Mouse (Mus musculus) layer of hippocampus, adult 9-10 months (tissue): ENCODE measurements around the gene Gm39566.

ENCODE experiments used
- DNase-seq: peaks from one replicate; pipeline ENCODE4 v3.0.0; 2022; ENCODE audit warnings: low spot score

Gm39566 gene

GRCm38 (mm10) chr11:69834001-69834549 is 19.0 kb upstream of the Gm39566 start:
- DNase-seq: no peak

GRCm38 (mm10) chr11:69833554-69833953 is 18.5 kb upstream of the Gm39566 start:
- DNase-seq: no peak

DNA sequence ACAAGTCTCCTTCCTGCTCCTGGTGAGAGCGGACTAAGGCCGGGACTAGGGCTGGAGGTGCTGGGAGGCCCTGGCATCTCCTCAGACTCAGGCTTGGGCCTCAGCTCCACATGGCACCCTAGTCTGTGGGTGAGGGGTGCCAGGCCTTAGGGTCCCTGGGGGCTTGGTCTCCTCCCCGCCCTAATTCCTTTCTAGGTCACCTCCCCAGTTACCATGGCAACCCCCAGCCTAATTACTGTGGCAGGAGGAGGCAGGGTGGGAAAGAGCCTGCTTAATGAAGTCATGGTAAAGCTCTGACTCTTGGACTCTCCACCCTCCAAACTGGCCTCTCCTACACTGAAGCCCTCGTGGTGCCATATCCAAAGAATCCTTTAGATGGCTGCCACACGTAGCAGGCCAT is 13.7 kb upstream of the Gm39566 start:
- no peak for DNase-seq

DNA sequence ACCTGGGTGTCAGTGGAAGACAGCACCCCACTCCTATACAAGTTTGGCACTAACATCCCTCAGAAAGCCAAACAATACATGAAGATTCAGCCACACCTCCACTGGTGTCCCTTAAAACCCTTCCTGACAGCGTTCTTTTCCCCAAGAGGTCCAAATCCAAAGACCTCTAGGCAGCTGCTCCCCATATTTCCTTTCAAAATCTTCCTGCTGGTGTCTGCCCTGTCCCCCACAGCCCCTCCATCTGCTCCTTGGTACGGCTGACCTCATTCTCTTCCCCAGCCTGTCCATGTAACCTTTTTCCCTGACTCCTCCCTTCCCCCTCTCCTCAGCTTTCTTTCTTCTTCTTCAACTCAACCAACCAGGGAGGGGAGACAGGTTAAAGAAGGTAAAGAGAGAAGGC is 8.4 kb upstream of the Gm39566 start:
- DNase-seq: no peak

DNA sequence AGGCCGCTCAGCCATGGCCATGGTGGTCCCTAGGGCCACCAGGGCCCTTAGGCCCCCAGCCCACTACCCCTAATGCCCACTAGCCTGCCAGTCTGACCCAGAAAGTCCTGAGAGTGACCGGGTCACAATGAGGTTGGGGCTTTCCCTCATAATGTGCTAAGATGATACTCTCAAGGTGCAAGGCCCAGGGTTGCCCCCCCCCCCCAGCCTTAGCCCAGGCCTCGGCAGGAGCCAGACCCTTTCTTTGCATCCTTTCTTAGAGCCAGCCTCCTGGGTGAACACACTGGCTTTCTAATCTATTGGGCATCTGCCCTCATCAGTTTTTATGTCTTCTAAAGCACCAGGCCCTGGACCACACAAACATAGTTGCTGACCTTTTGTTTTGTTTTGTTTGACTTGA is 7.0 kb upstream of the Gm39566 start, which contains the start of gene Spem1:
Gene Spem1, minus strand, starts transcription at position 101 of the 400 bp plus-strand sequence.
- no peak for DNase-seq

GRCm38 (mm10) chr11:69818871-69819270 is 3.8 kb upstream of the Gm39566 start:
- no peak for DNase-seq

DNA sequence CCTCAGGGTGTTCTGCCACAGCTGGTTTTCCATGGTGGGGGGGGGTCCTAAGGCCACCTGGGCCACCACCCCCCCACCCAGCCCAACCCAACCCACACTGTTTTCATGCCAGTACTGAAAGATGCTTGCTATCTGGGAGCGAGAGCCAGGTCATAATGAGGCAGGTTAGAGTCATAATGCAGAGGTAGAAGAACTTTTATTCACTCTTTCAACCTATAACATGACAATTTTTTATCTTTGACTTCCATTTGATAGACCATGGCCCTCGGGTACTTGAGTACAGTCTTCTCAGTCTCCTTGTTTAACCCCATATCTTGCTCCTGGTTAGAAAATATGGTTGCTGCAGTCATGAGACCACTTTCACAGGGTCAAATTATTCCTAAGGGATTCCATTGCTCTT is 3.3 kb upstream of the Gm39566 start, which contains the start of gene Spem2:
Gene Spem2, minus strand, starts transcription at position 101 of the 400 bp plus-strand sequence.
- DNase-seq: no peak

GRCm38 (mm10) chr11:69816520-69816919 is 1.4 kb upstream of the Gm39566 start:
- no peak for DNase-seq

- no peak for DNase-seq
These were observed 4.8 kb downstream of the Gm39566 start for GRCm38 (mm10) chr11:69810280-69810679.

DNA sequence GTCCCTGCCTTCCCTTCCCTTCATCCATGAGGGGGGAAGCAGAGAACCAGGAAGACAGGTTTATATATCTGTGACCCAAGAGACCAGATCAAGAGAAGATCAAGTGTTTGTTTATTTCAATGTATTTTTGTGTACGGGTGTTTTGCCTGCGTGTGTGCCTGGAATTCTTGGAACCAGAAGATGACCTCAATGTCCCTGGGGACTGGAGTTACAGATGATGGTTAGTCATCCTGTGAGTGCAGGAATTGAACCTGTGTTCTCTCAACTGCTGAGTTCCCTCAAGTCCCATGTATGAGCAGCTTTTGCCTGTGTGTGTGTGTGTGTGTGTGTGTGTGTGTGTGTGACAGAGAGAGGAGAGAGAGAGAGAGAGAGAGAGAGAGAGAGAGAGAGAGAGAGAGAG is 7.5 kb downstream of the Gm39566 start:
- no peak for DNase-seq

DNA sequence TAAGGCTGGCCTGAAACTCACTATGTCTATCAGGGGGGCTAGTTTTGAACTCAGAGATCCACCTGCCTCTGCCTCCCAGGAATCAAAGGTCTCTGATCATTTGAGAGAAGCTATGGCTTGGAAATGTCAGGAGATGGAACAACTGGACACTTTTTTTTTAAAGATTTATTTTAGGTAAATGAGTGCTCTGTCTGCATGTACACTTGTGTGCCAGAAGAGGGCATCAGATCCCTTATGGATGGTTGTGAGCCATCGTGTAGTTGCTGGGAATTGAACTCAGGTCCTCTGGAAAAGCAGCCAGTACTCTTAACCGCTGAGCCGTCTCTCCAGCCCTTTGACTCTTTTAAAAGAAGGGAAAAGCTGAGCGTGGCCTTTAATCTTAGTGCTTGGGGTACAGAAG is 8.7 kb downstream of the Gm39566 start:
- DNase-seq: no peak

GRCm38 (mm10) chr11:69804972-69805909 is 9.9 kb downstream of the Gm39566 start, which contains the start of gene Tmem102:
Tmem102 (minus strand) TSS chr11:69805624.
- DNase-seq: no peak

GRCm38 (mm10) chr11:69804652-69804940 is 10.5 kb downstream of the Gm39566 start:
- DNase-seq: no peak

DNA sequence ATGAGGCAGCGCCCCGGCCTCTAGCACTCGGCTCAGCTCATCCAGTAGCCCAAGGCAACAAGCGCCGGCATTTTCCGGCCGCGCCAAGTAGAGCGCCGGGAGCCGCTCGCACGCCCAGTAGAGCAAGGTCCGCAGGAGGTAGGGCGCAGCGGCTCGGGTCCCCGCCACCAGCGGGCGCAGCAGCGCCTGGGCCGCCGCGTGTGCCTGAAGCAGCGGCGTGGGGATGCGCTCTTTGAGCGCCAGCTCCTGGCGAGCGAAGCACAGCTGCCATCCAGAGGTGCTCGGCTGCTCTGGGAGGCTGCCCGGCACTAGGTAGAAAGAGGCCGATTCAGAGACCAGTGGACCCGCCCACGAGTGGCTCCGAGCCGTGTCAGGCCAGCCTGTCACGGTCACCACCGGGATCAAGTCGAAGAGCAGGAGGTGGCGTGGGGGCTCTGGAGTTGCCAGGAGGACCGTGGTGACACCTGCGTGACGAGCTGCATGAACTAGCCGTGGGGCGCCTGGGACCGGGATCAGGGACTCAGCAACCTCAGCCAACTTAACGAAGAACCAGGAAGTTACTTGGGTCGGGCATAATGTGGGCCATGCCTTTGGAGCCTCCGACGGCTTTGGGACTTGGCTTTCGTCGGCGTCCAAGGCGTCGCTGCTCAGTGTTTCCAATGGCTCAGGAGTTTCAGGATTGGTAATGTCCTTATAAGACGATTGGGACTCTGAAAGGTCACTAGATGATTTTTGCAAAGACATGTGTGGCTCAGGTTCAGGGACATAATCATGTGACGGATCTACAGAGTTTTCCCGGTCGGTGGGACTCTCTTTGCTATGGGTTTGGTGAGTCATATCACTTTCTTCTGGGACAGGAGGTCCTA is 11.1 kb downstream of the Gm39566 start:
- DNase-seq: no peak

- DNase-seq: no peak
These were observed 11.8 kb downstream of the Gm39566 start for GRCm38 (mm10) chr11:69803328-69803727.

DNA sequence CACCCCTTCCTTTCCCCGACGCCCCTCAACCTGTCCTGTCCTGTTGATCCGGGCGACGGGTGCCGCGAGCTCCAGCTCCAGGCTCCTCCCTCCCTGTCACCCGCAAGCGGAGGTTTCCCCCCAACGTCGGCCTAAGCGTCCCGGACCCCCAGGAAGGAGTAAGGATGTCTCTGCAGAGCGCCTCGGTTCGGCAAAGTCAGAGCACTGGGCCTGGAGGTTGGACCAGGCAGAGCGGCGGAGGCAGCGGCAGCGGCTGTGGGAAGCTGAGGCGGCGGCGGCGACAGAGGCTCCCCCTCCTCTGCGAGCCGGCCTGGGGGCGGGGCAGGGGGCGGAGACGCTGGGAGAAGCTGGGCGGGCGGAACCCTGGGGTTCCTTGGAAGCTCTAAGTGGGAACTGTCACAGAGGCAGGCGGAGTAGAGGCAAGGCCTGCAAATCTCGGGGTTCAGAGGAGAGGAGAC is 12.4 kb downstream of the Gm39566 start:
- DNase-seq: no peak

DNA sequence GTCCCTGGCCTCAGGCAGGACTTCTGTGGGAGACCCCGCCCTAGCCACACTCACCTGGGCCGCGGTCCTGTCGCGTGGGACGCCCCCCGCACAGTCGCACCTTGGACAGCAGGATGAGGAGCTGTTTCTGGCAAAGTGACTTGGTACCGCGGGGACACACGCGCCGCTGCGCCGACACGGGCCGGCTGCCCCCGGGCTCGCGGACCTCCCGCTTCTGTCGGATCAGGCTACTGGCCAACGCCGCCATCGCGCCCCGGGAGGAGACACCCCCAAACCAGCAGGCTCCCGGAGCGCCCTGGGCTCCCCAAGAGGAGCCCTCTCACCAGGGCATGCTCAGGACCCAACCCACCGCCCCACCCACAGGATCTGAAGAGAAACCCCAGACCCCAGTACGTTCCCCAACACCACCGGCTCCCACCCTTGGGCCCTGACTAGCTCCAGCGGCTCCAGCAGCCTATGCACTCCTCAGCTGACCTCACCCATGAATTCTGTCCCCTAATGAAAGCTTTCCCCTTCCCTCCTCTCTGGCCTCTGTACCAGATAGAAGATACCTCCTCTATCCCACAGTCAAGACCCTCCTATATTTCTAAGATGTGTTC is 13.6 kb downstream of the Gm39566 start, which contains the start of gene Fgf11:
Gene Fgf11, minus strand, starts transcription at position 479 of the 599 bp plus-strand sequence.
- no peak for DNase-seq

GRCm38 (mm10) chr11:69800392-69801197 is 14.5 kb downstream of the Gm39566 start:
- no peak for DNase-seq

DNA sequence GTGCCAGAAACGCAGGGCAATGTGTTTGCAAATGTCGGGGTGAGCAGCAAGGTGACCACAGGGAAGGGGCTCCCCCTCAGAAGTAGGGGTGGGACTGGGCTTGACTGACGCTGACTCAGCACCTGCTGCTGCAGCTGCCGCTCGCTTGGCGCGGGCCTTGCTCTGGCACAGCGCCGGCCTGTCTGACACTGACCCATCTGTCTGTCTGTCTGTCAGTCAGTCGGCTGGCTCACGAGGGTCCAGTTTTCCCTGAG is 15.0 kb downstream of the Gm39566 start:
- DNase-seq: no peak

DNA sequence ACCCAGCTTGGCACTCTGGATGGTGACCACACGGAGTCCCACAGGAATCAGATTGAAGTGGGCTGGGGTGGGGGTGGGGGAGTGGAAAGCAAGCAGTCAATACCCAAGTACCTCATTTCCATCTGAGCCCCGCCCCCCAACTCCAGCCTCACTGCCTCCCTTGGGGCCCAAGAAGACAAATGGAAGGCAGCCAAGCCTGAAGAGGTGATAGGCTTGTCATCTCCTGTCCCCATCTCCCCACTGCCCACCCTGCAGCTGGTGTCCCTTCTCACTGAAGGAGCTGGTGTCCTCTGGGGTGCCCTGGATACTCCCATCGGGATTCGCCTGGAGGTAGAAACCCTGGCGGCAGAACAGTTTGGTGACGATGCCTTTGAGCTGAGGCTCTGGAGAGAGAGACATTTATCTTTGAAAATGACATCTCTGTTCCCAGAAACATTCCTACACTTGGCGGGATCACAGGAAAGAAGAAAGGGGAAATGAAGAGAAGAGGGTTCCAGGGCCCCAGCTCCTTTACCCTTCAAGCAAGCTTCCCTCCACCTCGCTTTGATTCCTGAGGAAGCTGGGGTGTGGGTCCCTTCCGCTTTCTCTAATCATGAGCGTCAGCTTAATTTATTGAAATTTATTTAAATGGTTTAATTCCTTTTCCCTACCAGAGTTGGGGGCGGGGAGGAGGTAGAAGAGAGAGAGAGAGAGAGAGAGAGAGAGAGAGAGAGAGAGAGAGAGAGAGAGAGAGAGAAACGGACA is 15.5 kb downstream of the Gm39566 start:
- DNase-seq: no peak

GRCm38 (mm10) chr11:69797924-69798323 is 17.2 kb downstream of the Gm39566 start:
- DNase-seq: no peak
